Mouse (Mus musculus): Measurements from ENCODE around the gene Sypl2.

Sypl2 gene

GRCm38 (mm10) chr3:108205601-108206000 is 20.8 kb downstream of the Sypl2 start:
- DNase-seq (ENCODE audit: low spot score in 2 of 2) = no peak

DNA sequence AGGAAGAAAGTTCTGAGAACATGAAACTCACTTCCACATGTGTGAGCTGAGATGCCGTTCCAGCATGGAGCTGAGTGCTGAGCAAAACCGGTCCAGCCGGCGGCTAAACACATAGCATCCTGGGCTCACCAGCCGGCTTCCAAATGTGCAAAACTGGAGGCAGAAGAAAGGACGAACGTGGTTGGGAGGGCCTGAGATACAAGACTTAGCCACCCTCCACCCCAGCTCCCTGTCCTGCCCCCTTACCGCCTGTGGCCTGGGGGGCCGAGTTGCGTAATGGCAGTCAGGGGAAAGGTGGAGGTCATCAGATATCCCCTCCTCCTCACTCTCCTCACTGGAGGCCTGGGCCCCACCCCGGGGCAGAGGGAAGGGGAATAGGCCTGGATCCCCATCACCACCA is 22.0 kb downstream of the Sypl2 start:
- peak in 1 of 2 experiments; percentile 30 for DNase-seq (ENCODE audit: low spot score in 2 of 2)

DNA sequence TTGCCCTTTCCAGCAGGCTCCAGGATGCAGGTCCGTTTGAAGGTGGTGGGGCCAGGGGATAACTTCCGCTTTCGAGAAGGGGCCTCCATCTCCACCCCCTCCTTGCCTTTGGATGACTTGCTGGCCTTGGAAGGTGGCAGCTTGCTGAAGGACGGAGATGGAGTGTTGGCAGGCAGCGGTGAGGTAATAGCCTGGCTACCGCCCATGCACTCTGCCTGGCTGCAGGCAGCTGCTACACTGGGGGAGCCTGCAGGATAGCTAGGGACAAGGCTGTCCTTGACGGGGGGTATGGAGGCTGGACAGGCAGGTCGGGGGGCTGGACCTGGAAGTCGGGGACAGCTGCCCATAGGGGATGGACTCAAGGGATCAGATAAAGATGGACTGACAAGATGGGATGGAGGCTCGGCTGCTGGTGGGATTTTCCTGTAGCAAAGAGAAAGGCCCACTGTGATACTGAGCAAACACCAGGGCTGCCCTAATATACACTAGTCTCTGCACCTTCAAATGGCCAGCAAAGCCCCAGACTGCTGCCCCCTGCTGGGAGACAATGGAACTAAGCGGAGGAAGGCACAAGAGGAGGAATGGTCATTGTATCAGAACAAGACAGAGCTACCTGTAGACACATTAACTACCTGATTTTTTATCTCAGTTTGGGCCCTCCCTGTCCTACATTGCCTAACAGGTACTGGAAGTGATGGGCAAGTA is 22.7 kb downstream of the Sypl2 start:
- peak in 1 of 2 experiments; percentile 82 for DNase-seq (ENCODE audit: low spot score in 2 of 2)

GRCm38 (mm10) chr3:108203212-108203611 is 23.2 kb downstream of the Sypl2 start:
- DNase-seq (ENCODE audit: low spot score in 2 of 2) = no peak

DNA sequence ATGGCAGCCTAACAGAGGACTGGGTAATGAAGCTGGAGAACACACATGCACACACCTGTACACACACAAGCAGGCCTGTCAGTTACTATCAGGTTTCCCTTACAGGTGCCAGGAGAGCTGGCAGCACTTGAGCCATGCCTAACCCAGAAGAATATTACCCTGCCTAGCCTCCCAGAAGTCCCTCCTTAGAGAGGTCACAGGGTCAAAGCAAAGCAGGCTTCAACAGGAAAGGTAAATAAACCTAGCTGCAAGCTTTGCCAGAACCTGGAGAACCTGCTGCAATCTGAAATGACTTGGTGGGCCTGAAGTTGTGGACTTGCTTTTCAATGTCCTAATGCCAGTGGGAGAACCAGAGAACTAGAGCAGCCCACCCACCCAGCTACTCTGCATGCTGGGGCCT is 23.9 kb downstream of the Sypl2 start:
- DNase-seq (ENCODE audit: low spot score in 2 of 2) = no peak

- DNase-seq (ENCODE audit: low spot score in 2 of 2) = peak; percentile 91 to 92
Observed at GRCm38 (mm10) chr3:108200329-108201323, 25.8 kb downstream of the Sypl2 start, which contains the start of gene Cyb561d1. Gene Cyb561d1, minus strand, starts transcription at chr3:108201212.

- DNase-seq (ENCODE audit: low spot score in 2 of 2) = peak in 1 of 2 experiments; percentile 37
Observed at GRCm38 (mm10) chr3:108199231-108199630, 27.2 kb downstream of the Sypl2 start.

DNA sequence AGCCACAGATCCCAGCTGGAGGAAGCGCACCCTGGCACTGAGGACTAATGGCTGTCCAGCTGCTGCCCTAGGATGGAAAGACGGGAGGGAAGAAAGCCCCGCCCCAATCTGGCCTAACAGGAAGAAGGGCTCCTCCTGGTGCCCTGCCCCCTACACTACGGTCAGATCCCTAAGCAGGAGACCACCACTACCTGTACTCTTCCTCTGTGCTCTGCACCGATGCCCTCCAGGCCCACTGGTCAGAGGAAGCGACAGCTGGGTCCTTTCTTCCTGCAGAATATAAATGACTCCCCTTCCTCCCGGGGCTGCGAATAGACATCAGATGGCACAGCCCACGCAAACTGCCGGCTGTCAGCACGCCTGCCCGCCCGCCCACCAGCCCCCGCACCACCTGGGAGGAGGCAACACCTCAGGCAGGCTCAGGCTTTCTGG is 29.4 kb downstream of the Sypl2 start:
- DNase-seq (ENCODE audit: low spot score in 2 of 2) = peak; percentile 88 to 92

GRCm38 (mm10) chr3:108195941-108196590 is 30.4 kb downstream of the Sypl2 start:
- DNase-seq (ENCODE audit: low spot score in 2 of 2) = peak; percentile 69 to 79

DNA sequence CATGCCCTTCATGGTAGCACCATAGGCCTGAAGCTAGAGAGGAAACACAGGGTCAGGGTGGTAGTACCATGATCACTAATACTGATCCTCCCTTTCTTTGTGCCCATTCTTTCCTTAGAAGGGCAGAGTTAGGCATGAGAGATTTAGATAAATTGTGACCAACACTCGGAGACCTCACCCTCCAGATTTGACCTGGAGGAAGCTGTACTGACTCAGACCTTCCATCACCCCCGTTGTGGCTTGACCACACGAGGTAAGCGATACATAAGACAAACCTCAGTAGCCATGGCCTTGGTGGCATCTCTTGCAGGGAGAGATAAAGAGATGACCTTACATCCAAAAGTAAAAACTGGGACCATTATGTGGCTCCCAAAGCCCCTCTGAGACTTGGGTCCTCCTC is 31.2 kb downstream of the Sypl2 start:
- peak in 1 of 2 experiments; percentile 21 for DNase-seq (ENCODE audit: low spot score in 2 of 2)

- peak in 1 of 2 experiments; percentile 30 for DNase-seq (ENCODE audit: low spot score in 2 of 2)
Observed at GRCm38 (mm10) chr3:108193686-108194085, 32.8 kb downstream of the Sypl2 start.

GRCm38 (mm10) chr3:108189897-108190296 is 36.6 kb downstream of the Sypl2 start:
- peak in 1 of 2 experiments; percentile 19 for DNase-seq (ENCODE audit: low spot score in 2 of 2)

DNA sequence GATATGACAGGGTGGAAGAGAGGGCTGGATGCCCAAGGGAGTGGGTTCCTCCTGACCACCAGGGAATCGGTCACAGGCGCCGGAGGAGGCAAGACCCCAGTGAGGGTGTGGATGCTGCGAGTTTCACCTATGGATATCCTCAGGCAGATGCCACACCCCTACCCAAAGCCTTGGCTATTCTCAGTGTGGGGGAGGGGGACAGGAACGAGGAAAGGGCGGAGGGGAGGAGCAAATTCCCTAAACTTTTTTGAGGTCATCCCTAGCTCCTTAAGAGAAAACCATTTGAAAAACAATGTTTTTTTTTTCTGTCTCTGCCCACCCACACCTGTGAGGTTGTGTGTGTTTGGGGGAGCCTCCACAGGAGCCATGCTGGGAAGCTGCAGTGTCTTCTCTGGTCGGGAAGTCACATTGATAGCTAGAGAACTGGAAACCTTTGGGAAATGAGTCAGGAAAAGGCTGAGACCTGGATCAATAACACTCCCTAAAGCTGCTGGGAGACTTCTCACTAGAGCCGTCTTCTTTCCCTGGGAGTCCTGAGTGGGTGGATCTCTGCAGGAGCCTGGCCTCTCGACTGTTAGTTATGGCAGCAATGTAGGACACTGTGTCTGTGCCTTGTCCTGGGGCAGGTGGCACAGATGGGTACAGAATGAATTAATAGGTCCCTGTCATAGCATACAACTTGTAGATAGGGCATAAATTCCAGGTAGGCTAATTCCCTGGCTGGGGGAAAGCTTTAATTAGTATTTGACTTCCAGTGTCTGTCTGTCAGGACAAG is 37.5 kb downstream of the Sypl2 start:
- DNase-seq (ENCODE audit: low spot score in 2 of 2) = peak in 1 of 2 experiments; percentile 33

- DNase-seq (ENCODE audit: low spot score in 2 of 2) = peak; percentile 36 to 44
Observed at GRCm38 (mm10) chr3:108187111-108187795, 39.2 kb downstream of the Sypl2 start.

DNA sequence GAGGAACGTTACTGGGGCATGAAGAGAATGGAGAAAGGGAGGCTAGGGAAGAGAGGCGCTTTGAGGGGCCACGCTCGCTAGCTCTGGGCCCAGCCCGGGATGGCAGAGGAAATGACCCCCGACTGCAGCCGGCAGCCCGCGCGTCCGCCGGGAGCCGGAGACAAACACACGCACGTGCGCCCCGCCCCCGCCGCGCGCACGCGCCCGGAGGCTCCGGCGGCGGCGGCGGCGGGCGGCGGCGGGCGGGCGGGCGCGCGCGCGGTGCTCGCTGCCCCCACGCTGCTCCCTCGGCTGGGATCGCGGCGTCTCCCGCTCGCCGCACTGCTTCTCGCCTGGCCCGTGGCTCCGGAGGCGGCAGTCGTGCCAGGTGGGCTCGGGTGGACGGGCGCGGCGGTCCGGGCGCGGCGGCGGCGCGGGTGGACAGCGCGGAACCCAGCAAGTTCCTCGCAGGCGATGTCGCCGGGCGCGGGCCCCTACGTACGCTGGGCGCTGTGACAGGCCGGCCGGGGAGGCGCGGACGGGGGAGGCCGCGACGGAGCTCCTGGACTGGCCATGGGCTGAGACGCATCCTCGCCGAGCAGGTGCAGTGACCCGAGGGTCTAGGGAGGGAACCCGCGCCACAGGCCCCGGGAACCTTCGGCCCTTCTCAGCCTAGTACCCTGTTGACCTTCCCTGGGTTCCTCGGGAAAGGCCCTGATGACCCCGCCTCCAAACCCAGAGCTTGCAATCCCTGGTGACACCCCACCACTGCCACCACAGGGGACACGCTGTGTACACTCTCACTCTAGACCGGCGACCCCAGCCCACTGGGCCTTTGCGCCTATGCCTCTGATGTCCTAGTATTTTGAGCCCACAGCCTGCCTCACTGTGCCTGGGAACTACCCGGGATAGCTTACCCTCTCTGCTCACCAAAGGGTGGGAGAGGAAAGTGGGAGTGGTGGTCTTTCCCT is 40.1 kb downstream of the Sypl2 start, which contains the start of gene Amigo1:
Gene Amigo1, plus strand, starts transcription at position 238 of the 950 bp plus-strand sequence.
- DNase-seq (ENCODE audit: low spot score in 2 of 2) = peak; percentile 27 to 57

DNA sequence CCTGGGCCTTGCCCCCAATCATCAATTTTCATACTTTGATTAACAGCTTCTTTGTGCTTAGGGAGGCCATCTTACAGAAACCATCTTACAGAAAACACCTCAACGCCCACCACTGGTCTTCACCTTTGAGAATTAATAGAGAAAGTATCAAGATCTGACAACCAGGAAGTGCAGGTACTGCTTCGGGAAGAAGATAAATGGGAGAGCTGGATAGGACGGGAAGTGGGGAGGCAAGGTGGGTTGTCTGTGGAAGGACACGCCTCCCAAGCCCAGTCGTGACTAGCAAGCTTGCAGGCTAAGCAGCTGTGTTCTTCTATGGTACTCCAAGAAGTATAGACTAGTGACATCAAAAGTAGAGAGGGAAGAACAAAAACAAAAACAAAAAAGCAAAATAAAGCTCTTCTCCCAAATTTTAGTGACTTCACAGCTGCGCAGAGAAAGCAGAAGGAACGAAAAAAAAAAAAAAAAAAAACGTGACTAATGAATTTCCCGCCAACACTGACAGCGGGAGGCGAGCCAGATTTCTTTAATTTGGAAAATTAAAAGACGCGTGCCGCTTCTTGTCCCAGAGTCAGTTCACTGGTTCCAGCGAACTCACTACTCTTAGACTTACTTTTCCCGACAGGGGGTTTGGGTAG is 40.9 kb downstream of the Sypl2 start:
- peak in 1 of 2 experiments; percentile 28 for DNase-seq (ENCODE audit: low spot score in 2 of 2)

- DNase-seq (ENCODE audit: low spot score in 2 of 2) = peak in 1 of 2 experiments; percentile 20
Observed at GRCm38 (mm10) chr3:108184742-108185141, 41.7 kb downstream of the Sypl2 start.

GRCm38 (mm10) chr3:108180514-108180913 is 45.9 kb downstream of the Sypl2 start:
- DNase-seq (ENCODE audit: low spot score in 2 of 2) = no peak
